Mouse (Mus musculus): ENCODE measurements around the gene BC004004. TPM values are rescaled to one million over a fixed set of nuclear protein-coding genes. Genes with fewer than 3 reads are reported as not detected.

BC004004 gene
- polyA plus RNA-seq, 1 experiment from 2014 or later = 82.2 TPM

GRCm38 (mm10) chr17:29356882-29357281 is 88.3 kb downstream of the BC004004 start:
- Histone ChIP-seq H3K4me3 (ENCODE audit: low read length) (peak overlapping the region; percentile 35), H3K27me3 (ENCODE audit: control insufficient read depth, insufficient read depth, low read depth, low read length) (no peaks in the 10 kb centered on the region), H3K27ac (ENCODE audit: low read length) (peak overlapping the region; percentile 95), H3K4me1 (replicated peaks; ENCODE audit: control insufficient read depth, insufficient read depth, low read length) (peaks cover 24% of the 10 kb centered on the region), H3K9ac (ENCODE audit: low read length) (peak overlapping the region; percentile 66), H3K9me3 (ENCODE audit: control insufficient read depth, low read length) (no peaks in the 10 kb centered on the region), H3K36me3 (ENCODE audit: control insufficient read depth, insufficient read depth, low read length) (no peaks in the 10 kb centered on the region), H3K4me2 (ENCODE audit: low read depth, low read length) (peak overlapping the region; percentile 52)
- no peak for ATAC-seq (ENCODE audit: low read depth)
- 9% methylated on average over 9 of the region's 9 CpGs for WGBS

- 58% methylated on average over 3 of the region's 3 CpGs for WGBS
- no peaks in the 10 kb centered on the region for H3K9me3 ChIP-seq (ENCODE audit: control insufficient read depth, low read length)
- no peak for ATAC-seq (ENCODE audit: low read depth)
- peaks cover 24% of the 10 kb centered on the region for H3K4me1 ChIP-seq (replicated peaks; ENCODE audit: control insufficient read depth, insufficient read depth, low read length)
- no peaks in the 10 kb centered on the region for H3K27me3 ChIP-seq (ENCODE audit: control insufficient read depth, insufficient read depth, low read depth, low read length)
- no peak overlapping the region for H3K4me2 ChIP-seq (ENCODE audit: low read depth, low read length)
- no peak overlapping the region for H3K4me3 ChIP-seq (ENCODE audit: low read length)
- H3K27ac ChIP-seq (ENCODE audit: low read length) = no peak overlapping the region
- H3K36me3 ChIP-seq (ENCODE audit: control insufficient read depth, insufficient read depth, low read length) = no peaks in the 10 kb centered on the region
- H3K9ac ChIP-seq (ENCODE audit: low read length) = no peak overlapping the region
Observed at GRCm38 (mm10) chr17:29358928-29359327, 90.3 kb downstream of the BC004004 start.

- WGBS = 13% methylated on average over 5 of the region's 5 CpGs
- Histone ChIP-seq H3K27ac (ENCODE audit: low read length) (no peak within 1 kb of the TSS), H3K9ac (ENCODE audit: low read length) (no peak within 1 kb of the TSS), H3K27me3 (ENCODE audit: control insufficient read depth, insufficient read depth, low read depth, low read length) (no peaks in the 10 kb centered on the region), H3K36me3 (ENCODE audit: control insufficient read depth, insufficient read depth, low read length) (no peaks in the 10 kb centered on the region), H3K9me3 (ENCODE audit: control insufficient read depth, low read length) (no peaks in the 10 kb centered on the region), H3K4me1 (replicated peaks; ENCODE audit: control insufficient read depth, insufficient read depth, low read length) (peaks cover 14% of the 10 kb centered on the region), H3K4me3 (ENCODE audit: low read length) (no peak within 1 kb of the TSS), H3K4me2 (ENCODE audit: low read depth, low read length) (no peak within 1 kb of the TSS)
- ATAC-seq (ENCODE audit: low read depth) = no peak
Observed at GRCm38 (mm10) chr17:29360761-29361221, 92.2 kb downstream of the BC004004 start, which contains the start of gene Fgd2. Fgd2 (plus strand) TSS chr17:29360914.

- no peaks in the 10 kb centered on the region for H3K9me3 ChIP-seq (ENCODE audit: control insufficient read depth, low read length)
- no peak for ATAC-seq (ENCODE audit: low read depth)
- 52% methylated on average over 8 of the region's 8 CpGs for WGBS
- H3K4me1 ChIP-seq (replicated peaks; ENCODE audit: control insufficient read depth, insufficient read depth, low read length) = peaks cover 5% of the 10 kb centered on the region; the same call in 1 of the 2 replicates
- no peak overlapping the region for H3K4me3 ChIP-seq (ENCODE audit: low read length)
- no peaks in the 10 kb centered on the region for H3K36me3 ChIP-seq (ENCODE audit: control insufficient read depth, insufficient read depth, low read length)
- no peak overlapping the region for H3K4me2 ChIP-seq (ENCODE audit: low read depth, low read length)
- H3K27me3 ChIP-seq (ENCODE audit: control insufficient read depth, insufficient read depth, low read depth, low read length) = no peaks in the 10 kb centered on the region
- H3K27ac ChIP-seq (ENCODE audit: low read length) = no peak overlapping the region
- no peak overlapping the region for H3K9ac ChIP-seq (ENCODE audit: low read length)
Observed at GRCm38 (mm10) chr17:29361982-29362691, 93.5 kb downstream of the BC004004 start.

- Histone ChIP-seq H3K9ac (ENCODE audit: low read length) (no peak overlapping the region), H3K4me1 (replicated peaks; ENCODE audit: control insufficient read depth, insufficient read depth, low read length) (0 out of 2 replicates have a peak, but pooled peaks cover 5% of the 10 kb centered on the region), H3K36me3 (ENCODE audit: control insufficient read depth, insufficient read depth, low read length) (no peaks in the 10 kb centered on the region), H3K4me3 (ENCODE audit: low read length) (no peak overlapping the region), H3K27me3 (ENCODE audit: control insufficient read depth, insufficient read depth, low read depth, low read length) (no peaks in the 10 kb centered on the region), H3K27ac (ENCODE audit: low read length) (no peak overlapping the region), H3K4me2 (ENCODE audit: low read depth, low read length) (no peak overlapping the region), H3K9me3 (ENCODE audit: control insufficient read depth, low read length) (no peaks in the 10 kb centered on the region)
- WGBS = 71% methylated on average over 8 of the region's 8 CpGs
- no peak for ATAC-seq (ENCODE audit: low read depth)
Observed at GRCm38 (mm10) chr17:29363109-29363508, 94.5 kb downstream of the BC004004 start.

Other genes with a start within 250 kb of the BC004004 start
- 563 and 593 TPM in 2 replicates for gene Srsf3, start 236.2 kb upstream of the BC004004 start, polyA plus RNA-seq (2015; fragmentation: Nextera tagmentation; extraction: Ambion mirVana)
- gene Cdkn1a, start 177.8 kb upstream of the BC004004 start, polyA plus RNA-seq (2015; fragmentation: Nextera tagmentation; extraction: Ambion mirVana) = 41.3 and 43.7 TPM in 2 replicates
- gene Rab44, start 154.6 kb upstream of the BC004004 start, polyA plus RNA-seq (2015; fragmentation: Nextera tagmentation; extraction: Ambion mirVana) = 1.1 TPM in 2 replicates
- 3.6 and 5.0 TPM in 2 replicates for gene Cpne5, start 30.6 kb upstream of the BC004004 start, polyA plus RNA-seq (2015; fragmentation: Nextera tagmentation; extraction: Ambion mirVana)
- gene Ppil1, start 4.6 kb upstream of the BC004004 start, polyA plus RNA-seq (2015; fragmentation: Nextera tagmentation; extraction: Ambion mirVana) = 144 and 145 TPM in 2 replicates
- gene Pi16, start 48.9 kb downstream of the BC004004 start, polyA plus RNA-seq (2015; fragmentation: Nextera tagmentation; extraction: Ambion mirVana) = 2.3 and 3.5 TPM in 2 replicates
- gene Mtch1, start 79.1 kb downstream of the BC004004 start, polyA plus RNA-seq (2015; fragmentation: Nextera tagmentation; extraction: Ambion mirVana) = 208 and 265 TPM in 2 replicates
- 21.7 and 24.0 TPM in 2 replicates for gene Fgd2, start 92.1 kb downstream of the BC004004 start, polyA plus RNA-seq (2015; fragmentation: Nextera tagmentation; extraction: Ambion mirVana)
- gene Pim1, start 222.0 kb downstream of the BC004004 start, polyA plus RNA-seq (2015; fragmentation: Nextera tagmentation; extraction: Ambion mirVana) = 15.6 and 16.6 TPM in 2 replicates

Measured in lung, embryonic 16.5 days (tissue).